Mouse (Mus musculus) left cerebral cortex, postnatal 4 days (tissue): ENCODE measurements around the gene Celf3. TPM values are rescaled to one million over a fixed set of nuclear protein-coding genes. Genes with fewer than 3 reads are reported as not detected.

Experiments used
- DNase-seq: peaks from one replicate; pipeline ENCODE4 v3.0.0-alpha.2; 2022
- intact Hi-C: fragments of 180-260 bp; cut with DNase I; formaldehyde crosslinking; loops from one replicate; pipeline ENCODE4 v1.15.1; 2025
- total RNA-seq, 2 experiments: library from RNA; stranded (reverse); gene quantifications; 2 replicates each; pipeline ENCODE4 v1.2.3; 2021

The Celf3 gene
- total RNA-seq, 2 experiments from 2014 or later = 243 to 274 TPM

- intact Hi-C loops = no loop called here
- DNase-seq = peak; percentile 42
Observed at GRCm38 (mm10) chr3:94478591-94479169, 585 bp downstream of the Celf3 start.

GRCm38 (mm10) chr3:94479564-94479963 lies 1.5 kb downstream of the Celf3 start:
- intact Hi-C loops = no loop called here
- no peak for DNase-seq

- intact Hi-C loops = no loop called here
- DNase-seq = no peak
Observed at GRCm38 (mm10) chr3:94480291-94480884, 2.3 kb downstream of the Celf3 start, which contains the start of gene Riiad1. Gene Riiad1 (minus strand): TSS chr3:94480341.

- intact Hi-C loops = no loop called here
- DNase-seq = no peak
Observed at GRCm38 (mm10) chr3:94481429-94481828, 3.3 kb downstream of the Celf3 start.

GRCm38 (mm10) chr3:94482764-94483385 lies 4.8 kb downstream of the Celf3 start:
- intact Hi-C loops = no loop called here

GRCm38 (mm10) chr3:94483790-94484439 lies 5.8 kb downstream of the Celf3 start:
- intact Hi-C loops = no loop called here
- DNase-seq = peak; percentile 96

More at GRCm38 (mm10) chr3:94482764-94483385, 4.8 kb downstream of the Celf3 start:
- no peak for DNase-seq

GRCm38 (mm10) chr3:94485922-94486321 lies 7.8 kb downstream of the Celf3 start:
- intact Hi-C loops = no loop called here
- peak; percentile 57 for DNase-seq

GRCm38 (mm10) chr3:94487581-94487980 lies 9.5 kb downstream of the Celf3 start:
- DNase-seq = no peak

GRCm38 (mm10) chr3:94497162-94497561 lies 19.1 kb downstream of the Celf3 start:
- intact Hi-C loops = no loop called here
- no peak for DNase-seq

More at GRCm38 (mm10) chr3:94487581-94487980, 9.5 kb downstream of the Celf3 start:
- intact Hi-C loops = no loop called here

- intact Hi-C loops = loop anchor here (5.0 kb wide), 1 partner anchor 45 kb away; no protein-coding TSS in a partner anchor
- DNase-seq = peak; percentile 43
Observed at GRCm38 (mm10) chr3:94502243-94502642, 24.1 kb downstream of the Celf3 start.

GRCm38 (mm10) chr3:94506664-94507063 lies 28.6 kb downstream of the Celf3 start:
- intact Hi-C loops = no loop called here
- DNase-seq = no peak

- DNase-seq = no peak
- intact Hi-C loops = no loop called here
Observed at GRCm38 (mm10) chr3:94526731-94527130, 48.6 kb downstream of the Celf3 start.

GRCm38 (mm10) chr3:94533968-94534367 lies 55.9 kb downstream of the Celf3 start:
- intact Hi-C loops = no loop called here
- no peak for DNase-seq

- intact Hi-C loops = no loop called here
- no peak for DNase-seq
Observed at GRCm38 (mm10) chr3:94537187-94537586, 59.1 kb downstream of the Celf3 start.

Other genes starting within 250 kb of the Celf3 start
- gene Gm4778, start 214.3 kb upstream of the Celf3 start, total RNA-seq = not detected
- gene Them4, start 168.2 kb upstream of the Celf3 start, total RNA-seq = 10 to 100 TPM; 27.6 to 31.5 TPM
- not detected for gene Them5, start 136.2 kb upstream of the Celf3 start, total RNA-seq
- gene C2cd4d, start 115.9 kb upstream of the Celf3 start, total RNA-seq = under 1 TPM; 0.38 to 0.81 TPM
- gene Rorc, start 105.5 kb upstream of the Celf3 start, total RNA-seq = under 1 TPM in 1 of 2 experiments, not detected in 1; 0.16 TPM
- 1 to 10 TPM; 1.5 to 1.7 TPM for gene Lingo4, start 79.8 kb upstream of the Celf3 start, total RNA-seq
- 10 to 100 TPM; 46.8 to 51.0 TPM for gene Tdrkh, start 65.0 kb upstream of the Celf3 start, total RNA-seq
- 10 to 100 TPM; 39.2 to 39.9 TPM for gene Mrpl9, start 35.0 kb upstream of the Celf3 start, total RNA-seq
- not detected for gene Oaz3, start 34.4 kb upstream of the Celf3 start, total RNA-seq
- 1 to 10 TPM; 6.4 to 7.1 TPM for gene Riiad1, start 2.0 kb downstream of the Celf3 start, total RNA-seq
- 100 to 1,000 TPM; 107 to 113 TPM for gene Snx27, start 104.4 kb downstream of the Celf3 start, total RNA-seq
- gene Gm10972, start 164.8 kb downstream of the Celf3 start, total RNA-seq = not detected
- gene Tuft1, start 180.6 kb downstream of the Celf3 start, total RNA-seq = 1 to 10 TPM; 2.3 to 2.9 TPM
- 1 to 10 TPM in 1 of 2 experiments, not detected in 1; 1.1 TPM for gene Selenbp2, start 215.3 kb downstream of the Celf3 start, total RNA-seq